Mouse (Mus musculus): Measurements from ENCODE around the gene Exosc2.
"Not testable (repeated sequence)": the region's sequence is repeated elsewhere in the genome, so short reads cannot be mapped to it uniquely, and the experiment has no call there.

The Exosc2 gene

DNA sequence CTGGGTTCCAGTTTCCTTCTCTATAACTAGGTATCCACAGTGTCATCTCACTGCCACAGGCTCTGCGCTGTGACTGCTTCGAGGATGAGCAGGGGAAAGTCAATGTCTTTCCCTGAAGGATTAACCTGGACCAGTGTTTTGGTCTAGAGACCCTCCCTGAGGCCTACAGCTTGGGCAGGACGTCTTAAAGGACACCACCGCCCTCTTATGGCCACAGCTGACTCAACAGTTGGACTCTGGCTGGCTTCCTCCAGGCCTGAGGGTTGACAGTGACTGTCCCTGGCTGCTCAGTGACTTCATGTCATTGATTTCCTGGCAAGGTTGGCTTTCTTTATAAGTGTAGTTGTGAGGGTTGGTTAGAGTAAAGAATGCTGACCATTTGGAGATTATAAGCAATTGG is 3.2 kb upstream of the Exosc2 start:
- DNase-seq (ENCODE audit: low spot score) = no peak

DNA sequence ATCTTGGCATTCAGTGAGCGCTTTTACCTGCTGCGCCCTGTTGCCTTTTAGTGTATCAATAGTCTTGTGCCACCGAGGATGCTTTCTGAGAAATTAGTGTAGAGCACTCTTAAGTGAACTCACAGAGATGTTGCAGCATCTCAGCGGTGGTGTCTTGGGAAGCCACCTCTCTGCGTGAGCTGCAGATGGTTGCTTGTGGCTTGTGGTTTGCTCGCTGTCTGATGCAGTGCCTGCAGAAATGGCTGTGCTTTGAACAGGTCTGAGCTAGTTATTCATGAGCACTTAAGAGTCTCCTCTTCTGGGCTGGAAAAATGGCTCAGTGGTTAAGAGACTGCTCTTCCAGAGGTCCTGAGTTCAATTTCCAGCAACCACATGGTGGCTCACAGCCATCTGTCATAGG is 8.1 kb downstream of the Exosc2 start:
- DNase-seq (ENCODE audit: low spot score) = no peak

DNA sequence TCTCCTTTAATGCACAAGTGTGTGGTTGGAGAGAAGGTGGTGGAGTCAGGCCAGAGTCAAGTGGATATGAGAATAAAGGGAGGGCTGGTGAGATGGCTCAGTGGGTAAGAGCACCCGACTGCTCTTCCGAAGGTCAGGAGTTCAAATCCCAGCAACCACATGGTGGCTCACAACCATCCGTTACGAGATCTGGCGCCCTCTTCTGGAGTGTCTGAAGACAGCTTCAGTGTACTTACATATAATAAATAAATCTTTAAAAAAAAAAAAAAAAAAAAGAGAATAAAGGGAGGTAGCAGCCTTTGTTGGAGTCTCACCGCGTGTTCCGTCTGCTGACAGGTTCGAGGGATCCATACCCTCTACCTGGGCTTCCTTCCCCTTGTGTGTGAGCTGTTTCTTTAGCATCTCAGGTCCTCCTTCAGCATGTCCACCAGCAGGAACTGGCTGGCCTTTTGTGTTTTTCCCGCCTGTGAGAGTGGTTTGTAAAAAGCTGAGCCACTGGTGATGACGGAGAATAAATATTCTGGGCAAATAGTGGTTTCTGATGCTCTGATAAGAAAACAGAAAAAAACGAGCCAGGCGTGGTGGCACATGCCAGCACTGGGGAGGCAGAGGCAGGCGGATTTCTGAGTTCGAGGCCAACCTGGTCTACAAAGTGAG is 10.7 kb downstream of the Exosc2 start:
- not testable (repeated sequence) for DNase-seq (ENCODE audit: low spot score)

DNA sequence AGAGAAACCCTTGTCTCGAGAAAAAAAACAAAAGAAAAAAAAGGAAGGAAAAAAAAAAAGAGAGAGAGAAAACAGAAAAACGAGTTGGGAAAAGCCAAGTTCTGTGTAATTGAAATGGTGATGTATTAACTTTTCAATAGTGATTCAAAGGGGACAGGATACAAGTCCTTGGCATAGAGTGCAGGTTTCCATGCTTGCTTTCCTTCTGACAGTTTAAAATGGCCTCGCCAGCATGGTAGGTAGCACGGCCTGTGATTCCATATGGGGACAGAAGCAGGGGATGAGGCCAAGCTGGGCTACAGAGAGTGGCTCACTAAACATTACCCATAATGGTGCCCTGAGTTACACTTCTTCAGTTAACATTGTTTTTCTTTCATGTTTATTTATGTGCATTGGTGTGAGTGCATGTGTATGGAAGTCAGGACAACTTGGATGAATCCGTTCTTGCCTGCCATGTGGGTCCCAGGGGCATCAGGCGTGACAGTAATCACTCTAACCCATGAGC is 11.3 kb downstream of the Exosc2 start:
- DNase-seq (ENCODE audit: low spot score) = no peak

DNA sequence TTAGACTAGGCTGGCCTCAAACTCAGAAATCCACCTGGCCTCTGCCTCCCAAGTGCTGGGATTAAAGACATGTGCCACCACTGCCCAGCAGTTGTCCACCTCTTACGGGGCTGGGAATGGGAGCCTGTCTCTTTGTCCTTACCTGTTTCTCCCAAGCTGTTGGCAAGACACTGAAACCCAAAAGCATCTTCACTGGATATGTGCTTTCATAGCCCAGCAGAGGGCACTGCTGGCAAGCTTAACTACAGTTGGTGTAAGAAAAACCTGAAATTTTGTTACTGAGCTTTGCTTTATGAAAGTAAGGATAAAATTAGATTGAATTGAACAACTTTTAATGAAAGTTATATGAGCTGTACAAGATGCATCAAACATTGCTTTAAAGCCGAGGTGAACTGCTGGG is 13.2 kb downstream of the Exosc2 start:
- peak; percentile 64 for DNase-seq (ENCODE audit: low spot score)

DNA sequence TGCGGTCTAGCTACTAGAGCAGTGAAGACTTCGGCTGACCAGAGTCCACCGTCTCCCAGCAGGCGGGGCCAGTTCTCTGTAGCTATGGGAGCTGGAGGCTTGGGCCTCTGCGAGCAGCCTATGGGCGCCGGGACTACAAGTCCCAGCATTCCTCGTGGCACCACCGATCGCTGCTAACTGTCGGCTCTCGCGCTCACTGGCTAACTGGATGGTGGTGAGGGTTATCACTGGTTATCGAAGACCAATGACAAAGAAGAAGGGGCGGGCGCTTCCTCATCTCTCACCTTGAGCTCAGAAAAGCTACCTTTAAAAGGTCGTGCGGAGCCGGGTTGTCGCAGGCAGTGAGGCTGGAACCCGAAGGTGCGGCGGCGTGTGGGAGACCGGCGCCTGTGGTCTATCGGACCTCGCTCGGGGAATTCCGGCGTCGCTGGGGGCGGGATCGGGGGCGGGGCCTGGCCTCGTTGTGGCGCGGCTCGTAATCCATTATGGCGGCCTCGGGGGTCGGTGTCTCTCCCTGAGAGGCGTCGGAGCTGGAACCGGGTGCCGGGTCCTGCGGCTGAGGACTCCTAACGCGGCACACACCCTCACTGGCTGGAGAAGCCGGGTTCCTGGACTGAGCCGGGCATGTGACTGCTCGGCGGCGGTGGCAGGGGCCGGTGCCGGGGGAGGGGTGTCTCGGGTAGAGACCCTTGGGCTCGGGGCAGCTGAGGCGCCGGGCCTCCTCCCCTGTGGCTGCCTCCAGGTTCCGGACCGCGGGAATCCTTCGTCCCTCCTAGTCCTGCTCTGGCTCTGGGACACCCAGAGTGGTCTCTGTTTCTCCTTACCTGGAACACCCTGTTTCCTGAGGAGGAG is 17.8 kb downstream of the Exosc2 start, which contains the start of gene Abl1:
Gene Abl1 (plus strand): TSS at position 303 of the 852 bp plus-strand sequence.
- peak; percentile 97 for DNase-seq (ENCODE audit: low spot score)

DNA sequence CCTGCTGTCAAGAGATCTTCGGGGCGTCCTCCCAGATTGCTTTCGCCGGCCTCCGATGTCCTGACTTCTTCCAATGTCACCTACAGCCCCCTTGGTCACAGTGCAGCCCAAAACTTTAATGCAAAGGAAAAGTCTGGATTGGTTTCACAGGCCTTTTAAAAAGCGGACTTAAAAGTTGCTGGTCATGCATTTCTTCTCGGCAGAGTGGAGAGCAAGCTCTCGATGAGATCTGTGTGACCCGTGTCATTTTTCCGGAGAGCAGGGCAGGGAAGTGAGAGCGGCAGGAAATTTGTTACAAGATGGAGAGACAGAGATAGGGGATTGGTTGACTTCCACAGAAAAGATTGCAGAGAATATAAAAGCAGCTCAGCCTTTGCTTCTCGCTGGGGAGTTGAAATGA is 18.5 kb downstream of the Exosc2 start:
- DNase-seq (ENCODE audit: low spot score) = no peak

DNA sequence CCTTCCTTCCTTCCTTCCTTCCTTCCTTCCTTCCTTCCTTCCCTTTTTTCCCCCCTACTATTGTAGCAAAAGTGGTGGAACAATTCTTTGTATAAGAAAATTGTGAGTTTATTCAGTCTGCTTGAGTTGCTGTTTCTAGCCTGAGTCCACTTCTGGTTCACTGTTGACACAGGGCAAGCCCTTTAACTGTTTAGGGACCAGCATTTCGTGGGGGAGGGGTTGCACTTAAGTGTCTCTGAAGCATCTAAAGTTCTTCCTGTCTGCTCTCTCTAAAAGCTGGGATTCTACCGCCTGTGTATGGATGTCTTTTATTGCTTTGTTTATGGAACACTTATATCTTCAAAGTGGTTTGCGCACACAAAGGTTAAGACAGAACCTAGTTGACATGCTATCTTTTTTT is 19.5 kb downstream of the Exosc2 start:
- no peak for DNase-seq (ENCODE audit: low spot score)

DNA sequence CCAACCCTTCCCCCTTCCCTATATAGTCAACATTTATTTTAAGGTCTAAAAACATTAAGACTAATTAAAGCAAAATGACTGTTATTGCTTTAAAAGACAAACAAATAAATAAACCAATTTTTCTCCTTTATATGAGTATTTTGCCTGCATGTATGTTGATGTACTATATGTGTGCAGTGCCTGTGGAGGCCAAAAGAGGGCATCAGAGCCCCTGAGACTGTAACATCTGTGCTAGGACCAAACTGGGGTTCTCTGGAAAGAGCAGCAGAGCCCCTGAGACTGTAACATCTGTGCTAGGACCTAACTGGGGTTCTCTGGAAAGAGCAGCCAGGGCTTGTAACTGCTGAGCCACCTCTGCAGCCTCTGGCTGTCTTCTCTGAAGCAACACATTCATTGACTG is 27.7 kb downstream of the Exosc2 start:
- no peak for DNase-seq (ENCODE audit: low spot score)

DNA sequence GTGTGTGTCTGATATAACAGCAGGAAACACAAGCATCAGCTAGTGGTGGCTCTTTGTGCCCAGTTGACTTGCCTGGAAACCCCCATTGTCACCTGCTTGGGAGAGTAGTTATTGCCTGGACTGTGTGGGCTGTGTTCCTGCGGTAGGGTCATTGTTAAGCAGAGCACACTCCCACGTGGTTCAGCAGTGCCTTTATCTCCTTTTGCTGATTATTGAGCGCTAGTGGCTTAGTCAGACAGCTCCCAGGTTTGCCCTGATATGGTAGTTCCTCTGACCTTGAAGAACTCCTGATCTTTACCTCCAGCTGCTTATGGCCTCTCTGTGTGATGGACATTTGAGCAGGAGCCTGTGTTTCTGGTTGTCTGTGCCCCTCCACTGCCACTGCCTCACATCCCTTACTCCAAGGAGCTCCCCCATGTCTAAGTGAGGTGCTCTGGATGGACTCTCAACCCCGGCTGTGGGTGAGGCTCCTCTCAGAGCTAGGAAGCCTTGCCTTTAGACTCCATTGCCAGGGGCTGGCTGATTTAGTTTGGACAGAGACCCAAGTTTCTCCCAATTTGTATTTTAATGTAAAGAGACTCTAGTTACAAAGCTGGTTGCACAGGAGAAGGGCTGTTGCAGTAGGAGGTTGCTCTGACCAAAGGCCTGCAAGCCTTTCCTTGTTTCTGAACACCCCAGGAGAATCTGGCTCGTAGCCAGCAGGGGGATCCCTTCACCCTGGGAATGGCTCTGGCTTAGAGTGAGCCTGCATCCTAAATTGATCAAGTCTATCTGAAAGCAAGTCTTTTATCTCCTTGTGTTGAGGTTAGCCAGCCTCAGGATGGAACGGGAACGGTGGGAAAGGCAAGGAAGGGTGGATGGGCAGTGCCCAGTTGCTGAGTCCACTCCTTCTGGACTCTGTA is 30.3 kb downstream of the Exosc2 start:
- no peak for DNase-seq (ENCODE audit: low spot score)

DNA sequence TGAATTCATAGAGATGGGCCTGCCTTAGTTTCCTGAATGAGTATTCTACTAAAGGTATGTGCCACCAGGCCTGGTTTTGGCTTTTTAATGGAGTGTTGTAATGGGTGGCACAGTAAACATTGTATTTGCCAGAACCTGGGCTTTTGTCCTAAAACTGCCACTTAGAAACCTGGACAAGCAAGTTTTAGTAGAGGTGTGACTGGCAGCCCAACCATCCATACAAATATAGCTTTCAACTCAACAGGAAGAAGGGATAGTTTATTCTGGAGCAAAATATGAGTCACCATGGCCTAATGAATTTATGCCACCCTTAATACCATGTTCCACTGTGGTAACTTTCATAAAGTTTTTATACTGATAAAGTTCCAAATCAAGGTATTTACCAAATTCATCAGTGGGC is 32.7 kb downstream of the Exosc2 start:
- no peak for DNase-seq (ENCODE audit: low spot score)

DNA sequence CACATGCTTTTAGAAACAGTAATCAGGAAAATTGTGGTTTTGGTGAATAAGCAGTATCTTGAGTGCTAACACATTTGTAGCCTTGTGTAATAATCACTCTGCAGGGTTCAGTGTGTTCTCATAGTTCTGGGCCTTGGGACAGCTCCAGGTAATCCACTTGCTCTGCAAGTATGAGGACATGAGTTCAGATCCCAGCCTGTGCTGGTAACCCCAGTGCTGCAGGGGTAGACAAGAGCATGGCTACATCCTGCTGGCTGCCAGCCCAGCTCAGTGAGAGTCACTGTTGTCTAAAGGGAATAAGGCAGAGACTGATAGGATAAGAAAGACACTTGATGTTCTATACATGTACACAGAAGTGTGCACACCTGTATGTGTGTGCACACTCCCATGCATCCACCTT is 35.4 kb downstream of the Exosc2 start:
- DNase-seq (ENCODE audit: low spot score) = no peak

DNA sequence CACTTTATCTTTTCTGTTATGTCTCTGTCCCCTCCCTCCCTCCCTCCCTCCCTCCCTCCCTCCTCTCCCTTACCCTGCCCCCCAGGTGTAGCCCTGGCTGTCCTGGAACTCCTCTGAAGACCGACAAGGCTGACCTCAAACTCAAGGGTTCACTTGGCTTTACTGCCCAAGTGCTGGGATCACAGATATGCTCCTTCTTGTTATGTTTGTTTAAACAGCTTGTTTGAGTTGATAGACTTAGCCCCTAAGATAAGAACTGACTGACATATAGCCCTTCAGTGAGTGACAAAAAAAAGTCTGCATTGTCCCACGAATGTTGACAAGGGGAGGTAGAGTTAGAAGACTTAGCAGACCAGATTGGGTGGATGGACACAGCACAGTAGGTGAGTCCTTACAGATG is 36.0 kb downstream of the Exosc2 start:
- DNase-seq (ENCODE audit: low spot score) = no peak

DNA sequence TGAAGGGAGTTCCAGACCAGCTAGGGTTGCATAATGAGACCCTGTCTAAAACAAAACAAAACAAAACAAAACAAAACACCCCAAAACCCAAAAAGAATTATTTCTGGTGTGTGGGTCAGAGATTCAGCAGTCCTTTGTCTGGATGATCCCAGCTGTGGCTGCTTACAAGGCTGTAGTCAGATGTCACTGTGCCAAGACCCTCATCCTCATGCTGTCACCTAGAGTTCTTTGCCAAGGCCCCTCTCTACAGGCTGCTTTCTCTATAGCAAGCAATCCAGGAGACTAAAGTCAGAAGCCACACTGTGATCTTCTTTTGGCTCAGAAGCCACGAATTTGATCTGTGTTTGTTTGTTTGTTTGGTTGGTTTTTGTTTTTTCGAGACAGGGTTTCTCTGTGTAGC is 42.2 kb downstream of the Exosc2 start:
- DNase-seq (ENCODE audit: low spot score) = no peak

DNA sequence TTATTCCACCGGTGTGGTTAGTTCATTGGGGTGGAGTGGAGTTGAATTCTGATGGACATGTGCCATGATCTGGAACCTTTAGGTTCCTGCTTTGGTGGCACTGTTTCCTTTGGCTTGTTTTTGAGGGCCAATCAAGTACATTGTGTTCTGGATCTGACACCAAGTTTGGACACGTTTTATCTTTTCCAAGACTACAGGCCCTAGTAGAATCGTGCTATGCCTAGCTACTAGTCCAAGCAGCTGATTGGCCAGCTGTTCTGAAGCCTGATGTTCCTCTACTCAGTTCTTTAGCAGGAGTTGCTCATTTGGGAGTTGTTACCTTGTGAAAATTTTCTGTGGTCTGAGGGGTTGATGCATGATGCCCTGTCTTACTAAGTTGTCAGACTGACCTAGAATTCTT is 43.3 kb downstream of the Exosc2 start:
- DNase-seq (ENCODE audit: low spot score) = no peak

DNA sequence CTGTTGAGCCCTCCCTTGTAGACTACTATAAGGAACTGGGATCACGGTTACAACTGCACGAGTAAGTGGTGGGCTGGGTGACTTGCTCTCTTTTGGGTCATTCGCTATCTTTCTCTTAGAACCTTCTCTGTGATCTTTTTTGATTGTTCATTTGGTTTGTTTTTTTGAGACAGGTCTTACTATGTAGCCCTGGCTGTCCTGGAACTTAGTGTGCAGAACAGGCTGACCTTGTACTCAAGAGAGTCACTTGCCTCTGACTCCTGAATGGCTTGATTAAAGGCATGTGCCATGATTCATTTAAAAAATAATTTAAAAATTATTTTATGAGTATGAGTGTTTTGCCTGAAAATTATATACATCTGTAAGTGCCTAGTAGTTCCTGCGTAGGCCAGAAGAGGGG is 44.3 kb downstream of the Exosc2 start:
- no peak for DNase-seq (ENCODE audit: low spot score)

DNA sequence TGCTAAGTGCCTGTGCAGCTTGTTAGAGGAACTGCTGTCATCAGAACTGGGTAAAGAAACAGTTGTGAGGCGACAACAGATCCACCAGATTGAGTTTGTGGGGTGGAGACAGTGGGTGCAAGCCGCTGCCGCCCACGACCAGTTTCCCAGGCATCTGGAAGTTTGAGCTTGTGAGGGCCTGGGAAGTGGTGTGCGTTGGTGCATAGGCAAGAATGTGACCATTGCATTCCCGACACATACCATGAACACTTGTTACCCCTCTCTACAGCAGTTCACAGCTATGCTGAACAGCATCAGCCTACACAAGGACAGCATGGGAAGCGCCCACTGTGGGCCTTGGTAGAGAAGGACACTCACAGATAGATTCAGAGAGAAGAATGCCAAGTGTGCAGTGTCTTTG is 45.5 kb downstream of the Exosc2 start:
- DNase-seq (ENCODE audit: low spot score) = peak; percentile 46

DNA sequence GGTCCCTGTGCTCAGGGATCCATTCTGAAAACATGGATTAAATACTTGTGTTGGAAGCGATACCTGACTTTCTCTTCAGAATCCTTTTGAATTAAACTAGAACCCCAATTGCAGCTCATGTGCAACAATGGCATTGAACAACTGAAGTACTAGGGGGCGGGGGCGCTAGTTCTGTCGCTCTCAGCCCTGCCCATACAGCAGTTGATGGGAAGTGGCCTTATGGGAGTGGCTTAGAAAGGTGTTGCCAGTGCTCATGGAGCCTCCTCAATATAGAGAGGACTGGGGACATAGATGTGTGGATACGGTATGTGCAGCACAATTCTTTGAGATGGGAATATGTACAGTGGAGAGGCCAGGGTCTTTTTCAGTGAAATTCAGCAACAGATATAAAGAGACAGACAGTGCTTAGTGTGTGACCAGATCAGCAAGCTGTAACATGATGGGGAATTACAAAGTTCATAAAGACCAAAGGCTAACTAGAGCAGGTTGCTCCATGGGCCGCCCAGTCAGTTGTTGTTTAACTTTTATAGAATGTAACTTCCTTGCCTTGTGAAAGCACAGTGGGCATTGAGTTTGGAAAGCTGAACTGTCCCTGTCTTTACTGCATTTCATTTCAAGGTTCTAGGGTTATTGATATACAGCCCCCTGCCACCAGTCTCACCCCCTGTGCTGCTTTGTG is 48.8 kb downstream of the Exosc2 start:
- no peak for DNase-seq (ENCODE audit: low spot score)

DNA sequence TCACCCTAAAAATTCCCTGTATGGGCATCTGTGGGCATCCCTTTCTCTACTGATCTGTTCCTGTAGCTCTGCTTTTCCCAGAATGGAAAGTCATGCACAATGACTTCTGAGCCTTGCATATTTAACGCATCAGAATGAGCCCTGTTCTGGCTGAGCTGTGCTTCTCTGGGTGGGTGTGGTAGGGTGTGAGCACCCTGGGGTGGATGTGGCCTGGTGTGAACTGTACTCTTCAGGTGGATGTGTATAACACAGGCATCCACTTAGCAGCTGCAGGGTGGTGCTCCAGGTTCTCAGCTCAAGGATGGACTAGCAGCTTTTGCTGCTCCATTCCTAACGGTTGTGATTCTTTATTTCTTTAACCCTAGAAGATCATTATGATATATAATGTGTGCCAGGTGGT is 49.4 kb downstream of the Exosc2 start:
- no peak for DNase-seq (ENCODE audit: low spot score)

DNA sequence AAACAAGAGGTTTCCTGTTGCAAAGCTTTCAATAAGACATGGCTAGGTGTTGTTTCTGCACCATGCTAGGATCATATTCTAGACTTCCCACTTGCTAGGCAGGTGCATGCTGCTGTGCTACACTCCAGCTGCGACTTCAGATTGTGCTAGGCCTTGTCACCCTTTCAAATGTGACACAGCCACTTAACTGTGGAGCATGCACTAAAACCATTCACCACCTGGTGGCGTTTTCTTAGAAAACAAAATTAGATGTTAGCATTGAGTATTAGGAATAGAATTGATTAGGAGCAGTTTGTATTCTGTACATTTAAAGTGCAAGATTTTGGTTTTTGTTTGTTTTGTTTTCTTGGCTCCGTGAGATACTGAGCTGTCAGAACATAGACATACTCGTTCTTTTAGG is 50.3 kb downstream of the Exosc2 start:
- DNase-seq (ENCODE audit: low spot score) = peak; percentile 53

DNA sequence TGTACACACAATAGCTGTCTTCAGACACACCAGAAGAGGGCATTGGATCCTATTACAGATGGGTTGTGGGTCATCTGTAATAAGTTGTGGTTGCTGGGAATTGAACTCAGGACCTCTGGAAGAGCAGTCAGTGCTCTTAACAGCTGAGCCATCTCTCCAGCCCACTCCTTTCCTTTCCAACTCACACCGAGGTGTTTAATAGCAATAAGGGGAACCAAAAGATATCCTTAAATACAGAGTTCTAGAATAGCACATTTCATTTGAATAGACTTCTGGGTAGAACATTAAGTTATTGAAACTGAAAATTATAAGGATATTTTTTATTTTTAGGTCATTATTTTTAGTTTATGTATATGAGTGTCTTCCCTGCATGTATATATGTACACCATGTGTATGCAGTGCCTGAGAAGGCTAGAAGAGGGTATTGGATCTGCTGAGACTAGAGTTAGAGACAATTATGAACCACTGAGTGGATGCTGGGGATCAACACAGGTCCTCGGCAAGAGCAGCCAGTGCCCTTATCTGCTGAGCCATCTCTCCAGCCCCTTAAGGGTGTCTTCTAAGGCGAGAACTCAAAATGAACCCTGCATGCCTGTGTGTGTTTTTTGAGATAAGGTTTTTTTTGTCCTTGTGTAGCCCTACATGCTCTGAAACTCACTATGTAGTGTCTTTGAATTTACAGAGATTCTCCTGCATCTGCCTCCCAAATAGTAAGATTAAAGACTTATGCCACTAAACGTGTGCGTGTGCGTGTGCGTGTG is 54.4 kb downstream of the Exosc2 start:
- no peak for DNase-seq (ENCODE audit: low spot score)

Measured in layer of hippocampus, adult 11-12 months (tissue).